Mouse (Mus musculus): Measurements from ENCODE around the gene Proser2. TPM values are rescaled to one million over a fixed set of nuclear protein-coding genes. Genes with fewer than 3 reads are reported as not detected.

Proser2 gene
- polyA plus RNA-seq, 1 experiment: 1.0 TPM

GRCm38 (mm10) chr2:6055466-6055865 is 74.5 kb downstream of the Proser2 start:
- no peaks in the 10 kb centered on the region for H3K79me3 ChIP-seq (ENCODE audit: low read depth)
- TF ChIP-seq MYOG (IDR thresholded peaks at IDR 0.05; ENCODE audit: control insufficient read depth, extremely low read depth, insufficient read length): no peak
- TF ChIP-seq MAX (IDR thresholded peaks at IDR 0.05): no peak
- TF ChIP-seq CEBPB (IDR thresholded peaks at IDR 0.05; ENCODE audit: low read depth): no peak
- TF ChIP-seq MYOD1 (IDR thresholded peaks at IDR 0.05; ENCODE audit: control insufficient read depth, insufficient read length, low read depth): no peak
- no peak for TF ChIP-seq CTCF (IDR thresholded peaks at IDR 0.05; ENCODE audit: control insufficient read depth, insufficient read depth, insufficient read length)
- no peak for TF ChIP-seq USF1 (IDR thresholded peaks at IDR 0.05; ENCODE audit: low read depth)
- no peak for TF ChIP-seq FOSL1 (IDR thresholded peaks at IDR 0.05; ENCODE audit: insufficient read depth, low read length, poor library complexity, severe bottlenecking)
- H3K79me2 ChIP-seq (ENCODE audit: control insufficient read depth, insufficient read depth): no peaks in the 10 kb centered on the region
- H3ac ChIP-seq (ENCODE audit: control insufficient read depth, insufficient read length, low read depth): no peak overlapping the region
- H3K4me3 ChIP-seq (ENCODE audit: insufficient read depth, poor library complexity, severe bottlenecking): no peak overlapping the region
- H3K36me3 ChIP-seq (ENCODE audit: control insufficient read depth, insufficient read depth): peaks cover 55% of the 10 kb centered on the region
- H3K27me3 ChIP-seq (ENCODE audit: control insufficient read depth, insufficient read depth, insufficient read length): no peaks in the 10 kb centered on the region

GRCm38 (mm10) chr2:6049018-6049417 is 81.0 kb downstream of the Proser2 start:
- no peaks in the 10 kb centered on the region for H3K79me3 ChIP-seq (ENCODE audit: low read depth)
- no peaks in the 10 kb centered on the region for H3K79me2 ChIP-seq (ENCODE audit: control insufficient read depth, insufficient read depth)
- H3K27me3 ChIP-seq (ENCODE audit: control insufficient read depth, insufficient read depth, insufficient read length): no peaks in the 10 kb centered on the region
- no peak overlapping the region for H3ac ChIP-seq (ENCODE audit: control insufficient read depth, insufficient read length, low read depth)
- no peak for TF ChIP-seq MAX (IDR thresholded peaks at IDR 0.05)
- TF ChIP-seq MYOG (IDR thresholded peaks at IDR 0.05; ENCODE audit: control insufficient read depth, extremely low read depth, insufficient read length): no peak
- no peak for TF ChIP-seq FOSL1 (IDR thresholded peaks at IDR 0.05; ENCODE audit: insufficient read depth, low read length, poor library complexity, severe bottlenecking)
- TF ChIP-seq MYOD1 (IDR thresholded peaks at IDR 0.05; ENCODE audit: control insufficient read depth, insufficient read length, low read depth): no peak
- no peak for TF ChIP-seq USF1 (IDR thresholded peaks at IDR 0.05; ENCODE audit: low read depth)
- no peak for TF ChIP-seq CEBPB (IDR thresholded peaks at IDR 0.05; ENCODE audit: low read depth)
- TF ChIP-seq CTCF (IDR thresholded peaks at IDR 0.05; ENCODE audit: control insufficient read depth, insufficient read depth, insufficient read length): no peak
- peaks cover 69% of the 10 kb centered on the region for H3K36me3 ChIP-seq (ENCODE audit: control insufficient read depth, insufficient read depth)
- H3K4me3 ChIP-seq (ENCODE audit: insufficient read depth, poor library complexity, severe bottlenecking): no peak overlapping the region

GRCm38 (mm10) chr2:6048570-6048969 is 81.4 kb downstream of the Proser2 start:
- Histone ChIP-seq H3K79me2 (ENCODE audit: control insufficient read depth, insufficient read depth) (no peaks in the 10 kb centered on the region), H3K27me3 (ENCODE audit: control insufficient read depth, insufficient read depth, insufficient read length) (no peaks in the 10 kb centered on the region), H3K36me3 (ENCODE audit: control insufficient read depth, insufficient read depth) (peaks cover 72% of the 10 kb centered on the region), H3ac (ENCODE audit: control insufficient read depth, insufficient read length, low read depth) (no peak overlapping the region), H3K79me3 (ENCODE audit: low read depth) (no peaks in the 10 kb centered on the region), H3K4me3 (ENCODE audit: insufficient read depth, poor library complexity, severe bottlenecking) (no peak overlapping the region)
- TF ChIP-seq MAX (IDR thresholded peaks at IDR 0.05): no peak
- no peak for TF ChIP-seq CTCF (IDR thresholded peaks at IDR 0.05; ENCODE audit: control insufficient read depth, insufficient read depth, insufficient read length)
- TF ChIP-seq MYOG (IDR thresholded peaks at IDR 0.05; ENCODE audit: control insufficient read depth, extremely low read depth, insufficient read length): no peak
- TF ChIP-seq USF1 (IDR thresholded peaks at IDR 0.05; ENCODE audit: low read depth): no peak
- TF ChIP-seq MYOD1 (IDR thresholded peaks at IDR 0.05; ENCODE audit: control insufficient read depth, insufficient read length, low read depth): no peak
- no peak for TF ChIP-seq FOSL1 (IDR thresholded peaks at IDR 0.05; ENCODE audit: insufficient read depth, low read length, poor library complexity, severe bottlenecking)

Other genes starting within 250 kb of the Proser2 start
- gene Sec61a2, start 234.8 kb downstream of the Proser2 start, polyA plus RNA-seq (2012; fragmentation: generic; extraction: Trizol): 15.4 TPM
- gene Dhtkd1, start 187.4 kb downstream of the Proser2 start, polyA plus RNA-seq (2012; fragmentation: generic; extraction: Trizol): 0.19 TPM
- 5.1 TPM for gene Upf2, start 178.7 kb downstream of the Proser2 start, polyA plus RNA-seq (2012; fragmentation: generic; extraction: Trizol)
- 2.9 TPM for gene Echdc3, start 82.8 kb upstream of the Proser2 start, polyA plus RNA-seq (2012; fragmentation: generic; extraction: Trizol)
- 6.1 TPM for gene Usp6nl, start 192.5 kb upstream of the Proser2 start, polyA plus RNA-seq (2012; fragmentation: generic; extraction: Trizol)

Measured in C2C12 (cell line).